Mouse (Mus musculus) ES-E14 (cell line): ENCODE data around the gene Olfr1382. TPM values are rescaled to one million over a fixed set of nuclear protein-coding genes. Genes with fewer than 3 reads are reported as not detected.
"Not testable (repeated sequence)": the region's sequence is repeated elsewhere in the genome, so short reads cannot be mapped to it uniquely, and the experiment has no call there.

Experiments used
- DNase-seq: peaks from one replicate; pipeline ENCODE4 v3.0.0-alpha.2; 2013; ENCODE audit warnings: low read depth, low spot score
- H3K27ac ChIP-seq: 2 replicates; pipeline ENCODE4 v1.5.1; 2012; ENCODE audit warnings: low read depth, mild to moderate bottlenecking, low read length, moderate library complexity, mixed read lengths; ENCODE audit not compliant: poor library complexity, insufficient read depth, severe bottlenecking
- H3K36me3 ChIP-seq: 2 replicates; pipeline ENCODE4 v1.6.1; 2012; ENCODE audit warnings: mild to moderate bottlenecking, low read length, moderate library complexity, mixed read lengths; ENCODE audit not compliant: control insufficient read depth, poor library complexity, insufficient read depth, severe bottlenecking
- H3K4me1 ChIP-seq, 2 experiments: fragments of 150-350 bp in 1 of 2; sonication (generic) in 1 of 2; 2 replicates each; pipeline ENCODE4 v1.6.1; 2012; ENCODE audit warnings: low read length in 2 of 2, mild to moderate bottlenecking in 1 of 2, mixed read lengths in 1 of 2; ENCODE audit not compliant: control insufficient read depth in 2 of 2, insufficient read depth in 2 of 2, poor library complexity in 1 of 2
- H3K4me3 ChIP-seq, 2 experiments: fragments of 150-350 bp in 1 of 2; sonication (generic) in 1 of 2; 2 replicates each; pipeline ENCODE4 v1.5.1; 2012; ENCODE audit warnings: low read length in 2 of 2, low read depth in 1 of 2, mild to moderate bottlenecking in 1 of 2, mixed read lengths in 1 of 2; ENCODE audit not compliant: insufficient read depth in 1 of 2, poor library complexity in 1 of 2, severe bottlenecking in 1 of 2
- H3K9ac ChIP-seq: 2 replicates; pipeline ENCODE4 v1.6.1; 2012; ENCODE audit warnings: low read depth, mild to moderate bottlenecking, low read length, mixed read lengths; ENCODE audit not compliant: poor library complexity, insufficient read depth, severe bottlenecking
- H3K9me3 ChIP-seq: fragments of 150-350 bp; sonication (generic); 2 replicates; pipeline ENCODE4 v1.6.1; 2012; ENCODE audit warnings: low read depth, mild to moderate bottlenecking, low read length; ENCODE audit not compliant: control insufficient read depth, insufficient read depth
- CHD2 ChIP-seq: IDR thresholded peaks from 2 replicates; pipeline ENCODE4 v1.6.1; 2014; ENCODE audit warnings: mild to moderate bottlenecking, low read depth, low read length, inconsistent platforms
- HCFC1 ChIP-seq: IDR thresholded peaks from 2 replicates; pipeline ENCODE4 v1.6.1; 2012; ENCODE audit warnings: low read length, inconsistent platforms, borderline replicate concordance; ENCODE audit not compliant: insufficient read depth
- MAFK ChIP-seq: IDR thresholded peaks from 2 replicates; pipeline ENCODE4 v1.6.1; 2014; ENCODE audit warnings: mild to moderate bottlenecking, low read depth, low read length, inconsistent platforms; ENCODE audit not compliant: insufficient read depth
- ZC3H11A ChIP-seq: IDR thresholded peaks from 2 replicates; pipeline ENCODE4 v1.6.1; 2012; ENCODE audit warnings: low read depth, mild to moderate bottlenecking, inconsistent platforms, low read length, borderline replicate concordance
- ZNF384 ChIP-seq: IDR thresholded peaks from 2 replicates; pipeline ENCODE4 v1.6.1; 2012; ENCODE audit warnings: low read depth, low read length, inconsistent platforms
- in situ Hi-C, 2 experiments: fragments of 600-800 bp; cut with MboI; formaldehyde crosslinking; loops; one replicate each; pipeline ENCODE4 v1.15.1; 2025; ENCODE audit warnings: low sequenced_read_pairs in 2 of 2, inconsistent platforms in 1 of 2; ENCODE audit not compliant: unreplicated experiment in 2 of 2
- total RNA-seq: library from RNA; depleted of rRNA; stranded (reverse); fragments of 300-350 nt; gene quantifications from 2 replicates; pipeline ENCODE4 v1.2.3, GENCODE M21; 2012; rRNA removed

The Olfr1382 gene
- total RNA-seq = not detected in 2 replicates

- Histone ChIP-seq H3K4me3 (no peak within 1 kb of the TSS), H3K36me3 (no peaks in the 10 kb centered on the region), H3K9ac (no peak within 1 kb of the TSS), H3K27ac (no peak within 1 kb of the TSS), H3K4me1 (no peaks in the 10 kb centered on the region), H3K9me3 (no peaks in the 10 kb centered on the region)
- TF ChIP-seq HCFC1 = no peak
- no peak for TF ChIP-seq MAFK
- no peak for TF ChIP-seq ZNF384
- no peak for TF ChIP-seq ZC3H11A
- no peak for TF ChIP-seq CHD2
- in situ Hi-C loops = no loop called here
- no peak for DNase-seq
Observed at GRCm38 (mm10) chr11:49527947-49528346, at the start of gene Olfr1382. Gene Olfr1382, plus strand, starts transcription at chr11:49528247.

GRCm38 (mm10) chr11:49485973-49486372 lies 42.1 kb upstream of the Olfr1382 start:
- H3K27ac ChIP-seq = no peak overlapping the region
- DNase-seq = no peak
- H3K36me3 ChIP-seq = no peaks in the 10 kb centered on the region
- H3K9me3 ChIP-seq = no peaks in the 10 kb centered on the region
- no peaks in the 10 kb centered on the region for H3K4me1 ChIP-seq
- H3K9ac ChIP-seq = no peak overlapping the region
- TF ChIP-seq ZNF384 (no peak), HCFC1 (no peak), CHD2 (no peak), ZC3H11A (no peak), MAFK (no peak)
- in situ Hi-C loops = no loop called here
- no peak overlapping the region for H3K4me3 ChIP-seq

GRCm38 (mm10) chr11:49488770-49489169 lies 39.3 kb upstream of the Olfr1382 start, which contains the start of gene Olfr1385:
Gene Olfr1385, plus strand, starts transcription at chr11:49489070.
- H3K9me3 ChIP-seq, H3K27ac ChIP-seq, DNase-seq, H3K4me1 ChIP-seq, in situ Hi-C loops, H3K36me3 ChIP-seq, H3K4me3 ChIP-seq, H3K9ac ChIP-seq: not testable (repeated sequence)

GRCm38 (mm10) chr11:49518086-49518485 lies 10.0 kb upstream of the Olfr1382 start:
- in situ Hi-C loops = no loop called here
- no peak overlapping the region for H3K9ac ChIP-seq
- H3K4me3 ChIP-seq = no peak overlapping the region
- DNase-seq = no peak
- no peaks in the 10 kb centered on the region for H3K9me3 ChIP-seq
- H3K4me1 ChIP-seq = no peaks in the 10 kb centered on the region
- TF ChIP-seq ZC3H11A (no peak), CHD2 (no peak), HCFC1 (no peak), MAFK (no peak)
- no peaks in the 10 kb centered on the region for H3K36me3 ChIP-seq
- H3K27ac ChIP-seq = no peak overlapping the region

- in situ Hi-C loops = no loop called here
- no peak for DNase-seq
- TF ChIP-seq ZC3H11A (no peak), CHD2 (no peak), MAFK (no peak), ZNF384 (no peak), HCFC1 (no peak)
Observed at GRCm38 (mm10) chr11:49519348-49519747, 8.7 kb upstream of the Olfr1382 start, which contains the start of gene Olfr1383. Gene Olfr1383, plus strand, starts transcription at chr11:49519648.

More at GRCm38 (mm10) chr11:49519348-49519747, 8.7 kb upstream of the Olfr1382 start, which contains the start of gene Olfr1383:
- no peaks in the 10 kb centered on the region for H3K36me3 ChIP-seq
- H3K4me1 ChIP-seq = no peaks in the 10 kb centered on the region
- H3K9me3 ChIP-seq = no peaks in the 10 kb centered on the region
- H3K4me3 ChIP-seq = no peak within 1 kb of the TSS
- no peak within 1 kb of the TSS for H3K27ac ChIP-seq
- no peak within 1 kb of the TSS for H3K9ac ChIP-seq
